Mouse (Mus musculus) Patski (cell line): ENCODE measurements around the gene Vps33b. TPM values are rescaled to one million over a fixed set of nuclear protein-coding genes. Genes with fewer than 3 reads are reported as not detected.
A peak's percentile ranks its signal among the peaks of the same experiment; 100 is the strongest.
"Not testable (repeated sequence)": the region's sequence is repeated elsewhere in the genome, so short reads cannot be mapped to it uniquely, and the experiment has no call there.

ENCODE experiments used
- ATAC-seq: fragments of 100-300 bp; one replicate; pipeline ENCODE4 v1.8.0; 2021
- CTCF ChIA-PET: fragments of 350-600 bp; sonication (Branson Sonifier 250); formaldehyde crosslinking; loops from one replicate; lab custom pipeline; 2022; ENCODE audit warnings: inconsistent platforms; lab: Charles Lee
- POLR2A ChIA-PET: fragments of 350-600 bp; sonication (Branson Sonifier 250); formaldehyde crosslinking; loops from one replicate; lab custom pipeline; 2022; ENCODE audit warnings: antibody characterized with exemption, inconsistent platforms; lab: Charles Lee
- DNase-seq: peaks from one replicate; pipeline ENCODE4 v3.0.0-alpha.2; 2011; ENCODE audit warnings: low read depth, low spot score
- H3K27me3 ChIP-seq: fragments of 371-371 bp; one replicate; pipeline ENCODE4 v1.5.1; 2021
- CTCF ChIP-seq: fragments of 100-300 bp; IDR thresholded peaks from one replicate; pipeline ENCODE4 v1.5.1; 2021
- in situ Hi-C: fragments of 300-500 bp; cut with MboI; formaldehyde crosslinking; loops from 3 replicates; pipeline ENCODE4 v1.11.1; 2018; ENCODE audit warnings: low pct_unique_long_range_greater_than_20kb, mixed read lengths
- polyA plus RNA-seq: library from polyadenylated mRNA; unstranded; gene quantifications from one replicate; pipeline ENCODE4 v1.2.3, GENCODE M21; 2021

Vps33b gene
- polyA plus RNA-seq, 1 experiment from 2014 or later, result 24.6 TPM

- DNase-seq (no peak), ATAC-seq (no peak)
- TF ChIP-seq CTCF, result no peak
- no peaks in the 10 kb centered on the region for H3K27me3 ChIP-seq
- CTCF ChIA-PET, result no interaction called here
- in situ Hi-C loops, result no loop called here
- POLR2A ChIA-PET, result no interaction called here
Measured at GRCm38 (mm10) chr7:80315733-80316132, 46.3 kb downstream of the Vps33b start.

- in situ Hi-C loops, result no loop called here
- CTCF ChIA-PET, result interaction anchor here (1.2 kb wide), 1 partner anchor 17 kb away, joined by 3 read pairs; no protein-coding TSS in a partner anchor
- ATAC-seq (no peak), DNase-seq (no peak)
- H3K27me3 ChIP-seq, result no peaks in the 10 kb centered on the region
- TF ChIP-seq CTCF, result no peak
- POLR2A ChIA-PET, result interaction anchor here (0.9 to 1.4 kb wide), 2 partner anchors 17 to 203 kb away, joined by 3 to 4 read pairs; no protein-coding TSS in a partner anchor
Measured at GRCm38 (mm10) chr7:80317439-80318115, 48.1 kb downstream of the Vps33b start.

GRCm38 (mm10) chr7:80318670-80319069 lies 49.2 kb downstream of the Vps33b start:
- CTCF ChIA-PET, result interaction anchor here (1.0 kb wide), 1 partner anchor 18 kb away, joined by 3 read pairs; no protein-coding TSS in a partner anchor
- no peak for TF ChIP-seq CTCF
- ATAC-seq, result no peak
- POLR2A ChIA-PET, result interaction anchor here (0.9 kb wide), 1 partner anchor 17 kb away, joined by 3 read pairs; no protein-coding TSS in a partner anchor
- no peak for DNase-seq
- in situ Hi-C loops, result no loop called here
- no peaks in the 10 kb centered on the region for H3K27me3 ChIP-seq

GRCm38 (mm10) chr7:80319846-80320496 lies 50.5 kb downstream of the Vps33b start:
- in situ Hi-C loops, result no loop called here
- DNase-seq (no peak), ATAC-seq (no peak)
- H3K27me3 ChIP-seq, result no peaks in the 10 kb centered on the region
- ChIA-PET POLR2A (no interaction called here), CTCF (interaction anchor here (1.0 to 1.2 kb wide), 2 partner anchors 9 to 180 kb away, joined by 3 read pairs; no protein-coding TSS in a partner anchor)
- no peak for TF ChIP-seq CTCF

GRCm38 (mm10) chr7:80323336-80323735 lies 53.9 kb downstream of the Vps33b start:
- ChIA-PET POLR2A (interaction anchor here (0.6 to 1.3 kb wide), 2 partner anchors 15 to 27 kb away, joined by 3 to 5 read pairs; no protein-coding TSS in a partner anchor), CTCF (interaction anchor here (0.9 to 1.3 kb wide), 3 partner anchors 9 to 14 kb away, joined by 3 to 7 read pairs (median 4); no protein-coding TSS in a partner anchor)
- ATAC-seq (no peak), DNase-seq (no peak)
- in situ Hi-C loops, result no loop called here
- TF ChIP-seq CTCF, result no peak
- no peaks in the 10 kb centered on the region for H3K27me3 ChIP-seq

GRCm38 (mm10) chr7:80324043-80324815 lies 54.8 kb downstream of the Vps33b start, which contains the start of gene Rccd1:
Gene Rccd1, minus strand, starts transcription at chr7:80324454.
- DNase-seq (peak; percentile 74), ATAC-seq (peak; percentile 95)
- no peaks in the 10 kb centered on the region for H3K27me3 ChIP-seq
- POLR2A ChIA-PET, result interaction anchor here (0.7 to 1.0 kb wide), 5 partner anchors 10 to 212 kb away, joined by 3 to 7 read pairs (median 4); no protein-coding TSS in a partner anchor
- CTCF ChIA-PET, result interaction anchor here (0.8 to 1.3 kb wide), 4 partner anchors 8 to 19 kb away, joined by 3 to 7 read pairs (median 4); partner anchors contain the start of gene Hddc3
- in situ Hi-C loops, result no loop called here
- no peak for TF ChIP-seq CTCF

GRCm38 (mm10) chr7:80324816-80325119 lies 55.3 kb downstream of the Vps33b start:
- DNase-seq, in situ Hi-C loops, H3K27me3 ChIP-seq, ATAC-seq: not testable (repeated sequence)
- POLR2A ChIA-PET, result interaction anchor here (0.7 to 1.0 kb wide), 5 partner anchors 10 to 213 kb away, joined by 3 to 7 read pairs (median 4); no protein-coding TSS in a partner anchor
- CTCF ChIA-PET, result interaction anchor here (0.8 to 1.3 kb wide), 2 partner anchors 13 to 18 kb away, joined by 3 to 4 read pairs; partner anchors contain the start of gene Hddc3

- no peak for TF ChIP-seq CTCF
- CTCF ChIA-PET, result interaction anchor here (0.7 to 1.3 kb wide), 2 partner anchors 11 to 18 kb away, joined by 3 to 4 read pairs; partner anchors contain the start of gene Hddc3
Measured at GRCm38 (mm10) chr7:80325292-80325868, 55.9 kb downstream of the Vps33b start.

GRCm38 (mm10) chr7:80326076-80326475 lies 56.6 kb downstream of the Vps33b start:
- no peaks in the 10 kb centered on the region for H3K27me3 ChIP-seq
- POLR2A ChIA-PET, result no interaction called here
- no peak for TF ChIP-seq CTCF
- ATAC-seq (no peak), DNase-seq (no peak)
- in situ Hi-C loops, result no loop called here
- CTCF ChIA-PET, result interaction anchor here (0.7 kb wide), 1 partner anchor 10 kb away, joined by 4 read pairs; no protein-coding TSS in a partner anchor

More at GRCm38 (mm10) chr7:80325292-80325868, 55.9 kb downstream of the Vps33b start:
- ATAC-seq (no peak), DNase-seq (no peak)
- POLR2A ChIA-PET, result interaction anchor here (0.6 kb wide), 1 partner anchor 9 kb away, joined by 3 read pairs; no protein-coding TSS in a partner anchor
- in situ Hi-C loops, result no loop called here
- no peaks in the 10 kb centered on the region for H3K27me3 ChIP-seq
